Mouse (Mus musculus): Measurements from ENCODE around the gene Opa1.
A peak's percentile ranks its signal among the peaks of the same experiment; 100 is the strongest.

Gene Opa1

GRCm38 (mm10) chr16:29579167-29579786 is at the start of gene Opa1:
Gene Opa1 (plus strand): TSS chr16:29579334.
- peak; percentile 96 to 98 for DNase-seq (ENCODE audit: low spot score in 2 of 2)

DNA sequence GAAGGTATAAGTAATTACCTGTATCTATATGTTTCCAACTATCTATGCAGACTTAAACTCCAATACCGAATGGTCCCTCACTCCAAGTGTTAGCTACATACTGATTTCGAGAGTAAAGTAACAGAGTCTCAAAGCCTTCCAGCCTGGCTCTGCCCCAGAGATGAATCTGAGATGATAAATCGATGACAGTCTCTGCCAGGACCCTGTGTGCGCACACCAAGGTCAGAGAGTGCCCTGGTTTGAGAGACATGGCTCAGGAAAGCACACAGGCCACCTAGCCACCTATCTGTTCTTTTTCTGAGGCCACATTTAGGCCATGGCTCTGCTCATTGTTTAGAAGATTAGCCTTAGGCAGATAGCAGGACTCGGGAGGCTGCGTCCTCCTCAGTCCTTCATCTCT is 45.5 kb upstream of the Opa1 start:
- DNase-seq (ENCODE audit: low spot score in 2 of 2) = no peak

GRCm38 (mm10) chr16:29535866-29536265 is 43.3 kb upstream of the Opa1 start:
- DNase-seq (ENCODE audit: low spot score in 2 of 2) = no peak

GRCm38 (mm10) chr16:29536411-29537204 is 42.5 kb upstream of the Opa1 start:
- peak in 1 of 2 experiments; percentile 10 for DNase-seq (ENCODE audit: low spot score in 2 of 2)

- no peak for DNase-seq (ENCODE audit: low spot score in 2 of 2)
Observed at GRCm38 (mm10) chr16:29539906-29540305, 39.2 kb upstream of the Opa1 start.

DNA sequence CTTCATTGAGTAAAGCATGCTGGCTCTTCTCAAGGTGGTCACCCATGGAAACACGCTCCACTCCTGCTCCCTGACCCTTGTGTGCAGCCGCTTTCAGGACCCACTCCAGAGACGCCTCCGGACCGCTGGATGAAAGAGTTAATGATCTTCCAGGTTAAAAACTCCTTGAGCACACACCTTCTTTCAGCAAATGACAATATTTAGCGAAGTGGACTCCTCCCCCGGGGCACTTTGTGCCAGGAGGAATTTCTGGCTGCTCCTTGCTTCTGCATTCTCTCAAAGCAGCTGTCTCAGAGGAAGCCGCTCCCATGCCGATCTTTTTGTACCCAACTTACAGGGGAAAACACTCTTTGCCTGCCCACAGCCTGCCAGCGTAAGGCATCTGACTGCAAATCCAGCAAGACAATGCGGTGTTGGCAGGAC is 37.9 kb upstream of the Opa1 start:
- DNase-seq (ENCODE audit: low spot score in 2 of 2) = no peak

GRCm38 (mm10) chr16:29544829-29545228 is 34.3 kb upstream of the Opa1 start, which contains the start of gene Atp13a4:
Gene Atp13a4 (minus strand): TSS chr16:29544864.
- DNase-seq (ENCODE audit: low spot score in 2 of 2) = no peak

GRCm38 (mm10) chr16:29559667-29560066 is 19.5 kb upstream of the Opa1 start:
- DNase-seq (ENCODE audit: low spot score in 2 of 2) = no peak

DNA sequence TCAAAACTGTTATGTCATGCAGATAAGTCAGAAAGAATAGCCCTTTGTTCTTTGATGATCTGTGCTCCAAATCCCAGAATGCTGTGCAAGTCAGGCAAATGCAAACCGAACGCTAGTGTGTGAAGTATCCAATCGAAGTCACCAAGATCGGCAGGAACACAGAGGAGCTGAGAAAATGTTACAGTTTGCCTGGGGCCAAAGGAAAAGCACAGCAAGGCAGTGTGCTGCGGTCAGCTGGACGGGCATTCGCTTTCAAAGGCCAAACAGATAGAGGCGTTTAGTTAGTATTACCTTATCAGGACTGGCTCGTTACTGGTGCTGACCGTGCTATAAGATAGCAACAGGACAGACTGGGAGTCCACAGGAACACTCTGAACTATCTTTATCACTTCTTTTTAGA is 18.7 kb upstream of the Opa1 start:
- no peak for DNase-seq (ENCODE audit: low spot score in 2 of 2)

GRCm38 (mm10) chr16:29560869-29561268 is 18.3 kb upstream of the Opa1 start:
- peak in 1 of 2 experiments; percentile 36 for DNase-seq (ENCODE audit: low spot score in 2 of 2)

GRCm38 (mm10) chr16:29574013-29574412 is 5.1 kb upstream of the Opa1 start:
- no peak for DNase-seq (ENCODE audit: low spot score in 2 of 2)

DNA sequence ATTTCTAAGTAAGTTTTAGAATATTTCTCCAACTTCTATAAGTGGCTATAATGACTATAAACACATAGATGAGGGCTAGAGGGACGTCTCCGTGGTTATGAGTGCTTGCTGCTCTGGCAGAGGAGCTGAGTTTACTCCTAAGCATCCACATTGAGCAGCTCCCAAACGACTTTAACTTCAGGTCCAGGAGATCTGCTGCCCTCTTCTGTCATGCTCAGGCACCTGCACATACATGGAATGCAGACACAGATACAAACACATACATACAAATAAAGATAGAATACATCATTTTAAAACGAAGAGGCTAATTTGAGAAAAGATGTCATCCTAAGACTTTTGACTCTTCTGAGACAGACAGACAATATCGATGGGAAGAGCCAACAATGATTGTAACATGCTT is 3.5 kb upstream of the Opa1 start:
- peak in 1 of 2 experiments; percentile 24 for DNase-seq (ENCODE audit: low spot score in 2 of 2)

GRCm38 (mm10) chr16:29579787-29580176 is 648 bp downstream of the Opa1 start:
- no peak for DNase-seq (ENCODE audit: low spot score in 2 of 2)

GRCm38 (mm10) chr16:29592171-29592570 is 13.0 kb downstream of the Opa1 start:
- DNase-seq (ENCODE audit: low spot score in 2 of 2) = no peak

GRCm38 (mm10) chr16:29597122-29597521 is 18.0 kb downstream of the Opa1 start:
- DNase-seq (ENCODE audit: low spot score in 2 of 2) = no peak

- no peak for DNase-seq (ENCODE audit: low spot score in 2 of 2)
Observed at GRCm38 (mm10) chr16:29605546-29605945, 26.4 kb downstream of the Opa1 start.

GRCm38 (mm10) chr16:29607131-29607530 is 28.0 kb downstream of the Opa1 start:
- DNase-seq (ENCODE audit: low spot score in 2 of 2) = no peak

- no peak for DNase-seq (ENCODE audit: low spot score in 2 of 2)
Observed at GRCm38 (mm10) chr16:29614762-29615161, 35.6 kb downstream of the Opa1 start.

DNA sequence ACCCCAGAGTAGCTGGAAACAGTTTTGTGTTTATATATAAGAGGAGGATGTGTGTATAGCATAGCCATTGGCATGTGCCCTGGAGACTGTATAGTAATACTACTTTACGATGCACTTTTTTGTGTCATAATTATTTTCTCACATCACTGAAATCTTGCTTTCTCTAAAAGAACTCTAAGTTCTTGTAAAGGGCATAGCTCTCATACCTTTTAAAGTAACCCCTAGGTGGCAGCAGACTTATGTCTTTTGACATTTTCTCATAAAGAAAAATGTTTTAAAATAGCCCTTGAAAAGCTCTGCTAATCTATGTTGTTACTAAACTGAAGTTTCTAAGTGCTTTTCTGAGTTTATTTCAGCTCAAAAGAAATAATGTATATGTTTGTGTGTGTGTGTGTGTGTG is 49.9 kb downstream of the Opa1 start:
- DNase-seq (ENCODE audit: low spot score in 2 of 2) = no peak

DNA sequence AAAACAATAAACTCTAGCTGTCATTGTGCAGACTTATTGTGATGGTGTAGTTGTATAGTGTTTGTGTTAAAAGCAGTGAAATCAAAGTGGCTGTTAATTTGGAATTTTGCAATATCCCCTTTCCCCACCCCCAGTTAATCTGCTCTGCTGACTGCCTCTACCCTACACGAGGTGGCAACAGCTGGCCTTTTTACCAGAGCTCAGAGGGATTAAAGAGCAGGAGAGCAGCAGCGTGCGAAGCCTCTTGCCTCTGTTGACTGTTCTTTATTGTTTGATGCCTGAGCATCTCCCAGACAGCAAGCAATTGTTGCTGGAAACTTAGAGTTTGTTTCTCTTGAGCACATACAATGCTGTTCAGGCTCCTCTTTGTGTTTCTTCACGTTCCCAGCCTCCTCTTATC is 56.6 kb downstream of the Opa1 start:
- no peak for DNase-seq (ENCODE audit: low spot score in 2 of 2)

DNA sequence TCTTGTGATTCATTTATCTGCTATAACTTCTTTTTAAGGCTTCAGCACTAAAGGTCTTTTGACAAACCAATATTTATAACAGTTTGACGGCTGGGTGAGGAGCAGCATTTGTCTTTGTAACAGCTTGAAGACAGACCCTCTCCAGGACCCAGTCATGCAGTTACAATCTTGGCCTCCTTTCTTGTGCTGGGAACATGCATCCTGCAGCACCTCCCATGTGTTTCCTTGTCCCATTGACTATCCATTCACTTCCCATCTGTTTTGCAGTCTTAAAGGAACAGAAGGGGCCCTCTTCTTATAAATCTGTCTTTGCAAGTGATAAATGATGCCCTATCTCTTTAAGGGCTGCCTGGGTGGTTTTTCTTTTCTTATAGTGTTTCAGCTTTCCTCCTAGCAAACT is 63.2 kb downstream of the Opa1 start:
- no peak for DNase-seq (ENCODE audit: low spot score in 2 of 2)

DNA sequence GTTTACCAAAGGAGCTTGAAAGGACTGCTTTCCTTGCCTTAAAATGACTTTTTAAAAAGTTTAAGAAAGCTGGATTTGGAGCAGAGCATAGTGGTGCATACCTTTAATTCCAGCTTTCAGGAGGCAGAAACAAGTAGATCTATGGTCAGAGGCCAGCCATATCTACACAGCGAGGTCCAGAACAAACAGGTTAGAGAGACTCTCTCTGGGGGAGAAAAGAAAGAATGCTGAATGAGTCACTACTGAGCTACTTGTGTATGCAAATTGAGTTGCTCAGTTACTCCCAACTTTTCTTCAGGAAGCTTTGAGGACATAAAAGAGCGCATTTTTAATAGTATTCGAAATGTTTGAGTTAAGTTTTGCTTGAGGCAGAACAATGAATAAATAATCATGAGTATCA is 65.7 kb downstream of the Opa1 start:
- DNase-seq (ENCODE audit: low spot score in 2 of 2) = no peak

GRCm38 (mm10) chr16:29646202-29646601 is 67.1 kb downstream of the Opa1 start:
- no peak for DNase-seq (ENCODE audit: low spot score in 2 of 2)

Measured in frontal cortex, postnatal 14 days (tissue).